Mouse (Mus musculus) small intestine, adult 2 months (tissue): ENCODE measurements around the gene Lipo3.
"Not testable (repeated sequence)": the region's sequence is repeated elsewhere in the genome, so short reads cannot be mapped to it uniquely, and the experiment has no call there.

ENCODE experiments used
- CTCF ChIP-seq: fragments of 200-500 bp; IDR thresholded peaks from 2 replicates; pipeline ENCODE4 v1.5.1; 2012; ENCODE audit warnings: low read depth, mild to moderate bottlenecking, control low read depth, inconsistent platforms, low read length, moderate library complexity, mixed read lengths; ENCODE audit not compliant: insufficient replicate concordance, insufficient read length; ENCODE audit errors: extremely low read depth
- POLR2A ChIP-seq: fragments of 200-500 bp; IDR thresholded peaks from 2 replicates; pipeline ENCODE4 v1.6.1; 2012; ENCODE audit warnings: low read depth, mild to moderate bottlenecking, control low read depth, inconsistent platforms, low read length, moderate library complexity

GRCm38 (mm10) chr19:33568551-33568950 lies 193.2 kb downstream of the Lipo3 start:
- not testable (repeated sequence) for TF ChIP-seq POLR2A, CTCF
